Comparison of ENCODE assay signal across 11 mouse cellular contexts in the genomic region with DNA sequence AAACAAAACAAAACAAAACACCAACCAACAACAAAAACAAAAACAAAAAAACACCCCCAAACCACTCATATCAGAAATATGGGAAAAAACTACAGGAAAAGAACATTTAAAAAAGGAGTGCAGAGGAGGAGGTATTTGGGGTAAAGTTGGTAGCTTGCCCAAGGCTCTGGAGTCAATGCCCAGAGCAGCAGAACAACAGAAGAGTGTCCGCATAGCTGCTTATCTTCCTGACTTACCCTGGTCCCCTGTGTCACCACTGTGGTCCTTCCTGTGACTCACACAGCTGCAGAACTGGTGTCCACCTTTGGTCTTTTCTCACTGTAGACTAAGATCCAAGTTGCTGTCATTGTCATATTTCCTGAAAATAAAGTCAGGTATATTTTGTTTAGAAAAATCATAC.
"Had no signal": no experiment of that assay in that cellular context is flagged by ENCODE, and none has a peak within 500 bp of the region (broad histone marks: within the 10 kb centered on the region; RNA-seq: fewer than 3 reads in every experiment).

No protein-coding gene starts in this region.

- H3K27ac ChIP-seq: limb, embryonic 15.5 days; liver, embryonic 12.5 days; midbrain, embryonic 13.5 days had no signal

- H3K4me3 ChIP-seq: limb, embryonic 15.5 days; liver, embryonic 12.5 days; midbrain, embryonic 13.5 days had no signal

- H3K36me3 ChIP-seq: limb, embryonic 15.5 days; liver, embryonic 12.5 days; midbrain, embryonic 13.5 days had no signal

- DNase-seq: kidney, postnatal 36 days; layer of hippocampus, adult 9-11 months; layer of hippocampus, postnatal 36 days; lung, embryonic 14.5 days; lung, postnatal 10 days; lung, postnatal 4 days; right cerebral cortex, postnatal 14 days; thymus, postnatal 36 days had no signal

- H3K9me3 ChIP-seq: limb, embryonic 15.5 days; liver, embryonic 12.5 days; midbrain, embryonic 13.5 days had no signal

- H3K27me3 ChIP-seq: limb, embryonic 15.5 days; liver, embryonic 12.5 days; midbrain, embryonic 13.5 days had no signal
